Mouse (Mus musculus): ENCODE measurements around the gene Sipa1l1.

- TF ChIP-seq USF1 (IDR thresholded peaks at IDR 0.05; ENCODE audit: low read depth) (no peak), CTCF (IDR thresholded peaks at IDR 0.05; ENCODE audit: control insufficient read depth, insufficient read depth, insufficient read length) (no peak), MAX (IDR thresholded peaks at IDR 0.05) (no peak), MYOD1 (IDR thresholded peaks at IDR 0.05; ENCODE audit: control insufficient read depth, insufficient read length, low read depth) (no peak)
Measured at GRCm38 (mm10) chr12:82492456-82492855, 323.3 kb downstream of the Sipa1l1 start.
